Mouse (Mus musculus) CH12.LX (cell line): Measurements from ENCODE around the gene Cmtm7. TPM values are rescaled to one million over a fixed set of nuclear protein-coding genes. Genes with fewer than 3 reads are reported as not detected.

ENCODE experiments used
- DNase-seq: peaks from one replicate; pipeline ENCODE4 v3.0.0-alpha.2; 2013; ENCODE audit errors: extremely low read depth
- H3K27ac ChIP-seq: 2 replicates; pipeline ENCODE4 v1.5.1; 2012; ENCODE audit warnings: low read depth, mild to moderate bottlenecking, control low read depth, moderate library complexity; ENCODE audit not compliant: insufficient read depth
- H3K27me3 ChIP-seq: replicated peaks from 2 replicates; pipeline ENCODE3; 2012; ENCODE audit warnings: inconsistent platforms
- H3K36me3 ChIP-seq, 2 experiments: replicated peaks in 1 of 2; 2 replicates each; pipeline versions ENCODE3 to v1.6.1; 2012; ENCODE audit warnings: inconsistent platforms in 1 of 2, low read length in 1 of 2, mild to moderate bottlenecking in 1 of 2, mixed read lengths in 1 of 2, moderate library complexity in 1 of 2; ENCODE audit not compliant: control insufficient read depth in 1 of 2, insufficient read depth in 1 of 2
- H3K4me1 ChIP-seq, 2 experiments: 2 replicates each; pipeline ENCODE4 v1.6.1; 2012; ENCODE audit warnings: inconsistent platforms in 1 of 2, moderate library complexity in 1 of 2; ENCODE audit not compliant: insufficient read depth in 2 of 2, control insufficient read depth in 1 of 2
- H3K4me2 ChIP-seq: 2 replicates; pipeline ENCODE4 v1.6.1; 2012; ENCODE audit warnings: low read depth, mild to moderate bottlenecking, control low read depth; ENCODE audit not compliant: poor library complexity, insufficient read depth, severe bottlenecking
- H3K4me3 ChIP-seq, 3 experiments: fragments of 150-350 bp in 1 of 3; sonication (generic) in 1 of 3; replicated peaks in 1 of 3; 2 replicates each; pipeline versions ENCODE3 to v1.5.1; 2011 to 2012; ENCODE audit warnings: low read depth in 2 of 3, low read length in 2 of 3, mild to moderate bottlenecking in 2 of 3, moderate library complexity in 2 of 3, control low read depth in 1 of 3, improper control_type of control experiment in 1 of 3, inconsistent platforms in 1 of 3, mixed read lengths in 1 of 3; ENCODE audit not compliant: poor library complexity in 1 of 3
- H3K79me2 ChIP-seq: replicated peaks from 2 replicates; pipeline ENCODE4 v1.6.1; 2012; ENCODE audit warnings: mild to moderate bottlenecking, moderate library complexity; ENCODE audit not compliant: control insufficient read depth, poor library complexity, insufficient read depth, severe bottlenecking; ENCODE audit errors: extremely low read depth
- H3K9ac ChIP-seq: 2 replicates; pipeline ENCODE4 v1.6.1; 2012; ENCODE audit warnings: low read depth, mild to moderate bottlenecking, control low read depth, moderate library complexity; ENCODE audit not compliant: insufficient read depth
- H3K9me3 ChIP-seq: replicated peaks from 2 replicates; pipeline ENCODE3; 2012; ENCODE audit warnings: low read length, inconsistent platforms, mixed read lengths
- CHD2 ChIP-seq: IDR thresholded peaks from 2 replicates; pipeline ENCODE4 v1.6.1; 2011; ENCODE audit warnings: low read length, improper control_type of control experiment
- CTCF ChIP-seq, 2 experiments: IDR thresholded peaks in 1 of 2; conservative IDR thresholded peaks in 1 of 2; 2 replicates each; pipeline ENCODE4 v1.5.1; 2011 to 2012; ENCODE audit warnings: low read depth in 2 of 2, low read length in 2 of 2, improper control_type of control experiment in 1 of 2, inconsistent platforms in 1 of 2, mild to moderate bottlenecking in 1 of 2, moderate library complexity in 1 of 2
- E2F4 ChIP-seq: IDR thresholded peaks from 2 replicates; pipeline ENCODE4 v1.6.1; 2011; ENCODE audit warnings: low read depth, low read length, improper control_type of control experiment; ENCODE audit not compliant: insufficient replicate concordance
- ELF1 ChIP-seq: IDR thresholded peaks from 2 replicates; pipeline ENCODE4 v1.6.1; 2014; ENCODE audit warnings: low read depth, mild to moderate bottlenecking, inconsistent platforms, low read length, improper control_type of control experiment
- EP300 ChIP-seq: IDR thresholded peaks from 2 replicates; pipeline ENCODE4 v1.6.1; 2011; ENCODE audit warnings: low read length, improper control_type of control experiment
- IRF4 ChIP-seq: IDR thresholded peaks from 2 replicates; pipeline ENCODE4 v1.6.1; 2014; ENCODE audit warnings: low read depth, mild to moderate bottlenecking, inconsistent platforms, low read length, improper control_type of control experiment
- JUN ChIP-seq: IDR thresholded peaks from 2 replicates; pipeline ENCODE4 v1.6.1; 2011; ENCODE audit warnings: low read depth, mild to moderate bottlenecking, low read length, improper control_type of control experiment, moderate library complexity; ENCODE audit not compliant: insufficient read depth
- KAT2A ChIP-seq: IDR thresholded peaks from 2 replicates; pipeline ENCODE4 v1.6.1; 2012; ENCODE audit warnings: low read length, improper control_type of control experiment, inconsistent platforms; ENCODE audit not compliant: insufficient replicate concordance
- MAZ ChIP-seq: IDR thresholded peaks from 2 replicates; pipeline ENCODE4 v1.6.1; 2012; ENCODE audit warnings: low read depth, mild to moderate bottlenecking, inconsistent platforms, low read length, improper control_type of control experiment, moderate library complexity
- MYC ChIP-seq: IDR thresholded peaks from 2 replicates; pipeline ENCODE4 v1.6.1; 2011; ENCODE audit warnings: low read depth, mild to moderate bottlenecking, improper control_type of control experiment, low read length
- PAX5 ChIP-seq: IDR thresholded peaks from 2 replicates; pipeline ENCODE4 v1.6.1; 2012; ENCODE audit warnings: low read length, inconsistent platforms, mixed read lengths
- POLR2AphosphoS2 ChIP-seq: IDR thresholded peaks from 2 replicates; pipeline ENCODE4 v1.6.1; 2011; ENCODE audit warnings: low read depth, low read length, improper control_type of control experiment
- RAD21 ChIP-seq: IDR thresholded peaks from 2 replicates; pipeline ENCODE4 v1.6.1; 2011; ENCODE audit warnings: low read depth, mild to moderate bottlenecking, low read length, improper control_type of control experiment, moderate library complexity
- TBP ChIP-seq: conservative IDR thresholded peaks from 2 replicates; pipeline ENCODE4 v1.6.1; 2011; ENCODE audit warnings: low read depth, low read length, improper control_type of control experiment
- UBTF ChIP-seq: IDR thresholded peaks from 2 replicates; pipeline ENCODE4 v1.6.1; 2012; ENCODE audit warnings: low read depth, mild to moderate bottlenecking, inconsistent platforms, low read length, improper control_type of control experiment, moderate library complexity
- USF2 ChIP-seq: conservative IDR thresholded peaks from 2 replicates; pipeline ENCODE4 v1.6.1; 2011; ENCODE audit warnings: low read depth, low read length, improper control_type of control experiment
- ZKSCAN1 ChIP-seq: IDR thresholded peaks from 2 replicates; pipeline ENCODE4 v1.6.1; 2012; ENCODE audit warnings: low read depth, inconsistent platforms, low read length, improper control_type of control experiment, borderline replicate concordance
- ZNF384 ChIP-seq: IDR thresholded peaks from 2 replicates; pipeline ENCODE4 v1.6.1; 2012; ENCODE audit warnings: low read depth, low read length, improper control_type of control experiment, inconsistent platforms
- dilution Hi-C: fragments of 300-500 bp; cut with MboI; formaldehyde crosslinking; loops from 2 replicates; pipeline ENCODE4 v1.14.3; 2020; ENCODE audit warnings: low sequenced_read_pairs; ENCODE audit not compliant: extremely low pct_unique_long_range_greater_than_20kb, extremely low pct_ligation_motif_present
- in situ Hi-C: fragments of 300-500 bp; cut with MboI; formaldehyde crosslinking; loops from 3 replicates; pipeline ENCODE4 v1.14.3; 2019; ENCODE audit warnings: low sequenced_read_pairs, low pct_ligation_motif_present, low pct_unique_long_range_greater_than_20kb, mixed read lengths
- polyA plus RNA-seq: library from polyadenylated mRNA; unstranded; fragments of >175 nt; gene quantifications from 2 replicates; pipeline ENCODE4 v1.2.1, GENCODE M21; 2012; ENCODE audit warnings: low read depth; ENCODE audit not compliant: insufficient read length
- total RNA-seq, 2 experiments: library from RNA; depleted of rRNA; stranded (reverse); fragments of 300-350 nt in 1 of 2; fragments of >200 nt in 1 of 2; gene quantifications; 2 replicates each; pipeline ENCODE4 v1.2.3; 2012 to 2014

The Cmtm7 gene
- total and polyA plus RNA-seq, 3 experiments = 45.5 to 80.8 (median 46.0) TPM

GRCm38 (mm10) chr9:114828377-114828776 is 46.7 kb upstream of the Cmtm7 start:
- Histone ChIP-seq H3K4me2 (no peak overlapping the region), H3K27me3 (no peaks in the 10 kb centered on the region), H3K9ac (no peak overlapping the region)
- dilution Hi-C loops = no loop called here
- DNase-seq = no peak
- TF ChIP-seq KAT2A (no peak), JUN (no peak), RAD21 (peak; percentile 28), TBP (no peak), CTCF (conservative IDR thresholded peaks at IDR 0.05 in 1 of 2, IDR thresholded peaks at IDR 0.05 in 1 of 2; ENCODE audit: low read depth in 2 of 2, low read length in 2 of 2) (peak in 1 of 2 experiments; percentile 36; a peak in 2 of 4 replicates)
- TF ChIP-seq, all 38 proteins: peak for 2
- in situ Hi-C loops = no loop called here
- H3K9me3 ChIP-seq = peaks cover 2% of the 10 kb centered on the region
- no peaks in the 10 kb centered on the region for H3K79me2 ChIP-seq
- no peak overlapping the region for H3K27ac ChIP-seq
- H3K4me1 ChIP-seq = peaks cover 4 to 37% of the 10 kb centered on the region in 2 experiments
- no peak overlapping the region for H3K4me3 ChIP-seq
- no peaks in the 10 kb centered on the region for H3K36me3 ChIP-seq

GRCm38 (mm10) chr9:114827242-114827852 is 45.7 kb upstream of the Cmtm7 start:
- H3K36me3 ChIP-seq = no peaks in the 10 kb centered on the region
- TF ChIP-seq KAT2A (no peak), EP300 (no peak)
- TF ChIP-seq, all 38 proteins: peak for 0
- Histone ChIP-seq H3K27ac (no peak overlapping the region), H3K4me1 (peaks cover 4 to 37% of the 10 kb centered on the region in 2 experiments), H3K4me3 (no peak overlapping the region), H3K4me2 (no peak overlapping the region), H3K9me3 (peaks cover 2% of the 10 kb centered on the region), H3K27me3 (no peaks in the 10 kb centered on the region), H3K9ac (no peak overlapping the region), H3K79me2 (no peaks in the 10 kb centered on the region)
- no peak for DNase-seq
- in situ Hi-C loops (no loop called here), dilution Hi-C loops (no loop called here)

- H3K27ac ChIP-seq = no peak overlapping the region
- no peak overlapping the region for H3K4me2 ChIP-seq
- no peaks in the 10 kb centered on the region for H3K36me3 ChIP-seq
- no peaks in the 10 kb centered on the region for H3K79me2 ChIP-seq
- H3K27me3 ChIP-seq = no peaks in the 10 kb centered on the region
- peaks cover 2% of the 10 kb centered on the region for H3K9me3 ChIP-seq
- dilution Hi-C loops (no loop called here), in situ Hi-C loops (no loop called here)
- TF ChIP-seq MAZ (no peak), CHD2 (no peak), UBTF (no peak), ELF1 (no peak), ZNF384 (no peak), POLR2AphosphoS2 (no peak), PAX5 (no peak), MYC (no peak), TBP (no peak), IRF4 (no peak), KAT2A (no peak), E2F4 (no peak), USF2 (no peak), ZKSCAN1 (no peak), CTCF (conservative IDR thresholded peaks at IDR 0.05 in 1 of 2, IDR thresholded peaks at IDR 0.05 in 1 of 2; ENCODE audit: low read depth in 2 of 2, low read length in 2 of 2) (no peak), EP300 (no peak)
- peaks cover 4 to 36% of the 10 kb centered on the region in 2 experiments for H3K4me1 ChIP-seq
- no peak overlapping the region for H3K4me3 ChIP-seq
- H3K9ac ChIP-seq = no peak overlapping the region
- no peak for DNase-seq
These were observed 42.5 kb upstream of the Cmtm7 start for GRCm38 (mm10) chr9:114824166-114824565.
